Mouse (Mus musculus): ENCODE measurements around the gene Slc17a7.

Slc17a7 gene

DNA sequence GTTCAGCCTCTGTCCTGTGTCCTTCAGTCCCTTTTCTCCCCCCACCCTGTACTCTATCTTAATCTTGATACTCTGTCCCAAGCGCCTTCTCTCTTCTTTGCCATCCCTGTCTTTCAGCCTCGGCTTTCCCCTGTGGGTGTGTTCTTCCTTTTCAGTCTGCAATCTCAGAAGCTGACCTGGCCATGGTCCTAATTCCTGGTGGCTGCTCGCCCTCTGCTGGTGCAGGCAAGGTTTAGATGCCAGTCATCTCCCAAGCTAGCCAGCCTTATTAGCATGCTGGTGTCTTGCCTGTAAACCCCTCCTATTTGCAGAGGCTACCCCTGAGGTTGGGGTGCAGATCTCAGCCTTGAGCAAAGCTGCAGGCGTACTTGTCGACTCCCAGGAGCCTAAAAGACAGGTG lies 34.7 kb downstream of the Slc17a7 start:
- peak in 1 of 2 experiments; percentile 48 for DNase-seq (ENCODE audit: low spot score in 2 of 2)

DNA sequence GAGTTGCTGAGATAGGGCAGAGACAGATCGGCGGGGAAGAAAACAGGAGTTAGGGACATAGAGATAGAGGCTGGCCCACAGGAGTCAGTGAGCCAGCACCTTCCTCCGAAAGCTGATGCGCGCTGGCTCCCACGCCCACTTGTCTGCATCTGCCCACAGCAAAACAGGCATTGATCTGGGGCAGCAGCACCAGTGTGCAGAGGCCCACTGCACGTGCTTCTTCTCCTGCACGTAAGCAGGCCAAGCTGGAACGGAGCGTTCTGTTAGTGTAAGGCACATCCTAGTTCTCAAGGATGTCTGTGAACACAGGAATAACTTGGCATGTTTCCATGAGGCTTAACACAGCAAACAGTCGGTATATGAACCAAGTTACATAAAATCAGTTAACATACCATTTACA lies 35.2 kb downstream of the Slc17a7 start:
- no peak for DNase-seq (ENCODE audit: low spot score in 2 of 2)

DNA sequence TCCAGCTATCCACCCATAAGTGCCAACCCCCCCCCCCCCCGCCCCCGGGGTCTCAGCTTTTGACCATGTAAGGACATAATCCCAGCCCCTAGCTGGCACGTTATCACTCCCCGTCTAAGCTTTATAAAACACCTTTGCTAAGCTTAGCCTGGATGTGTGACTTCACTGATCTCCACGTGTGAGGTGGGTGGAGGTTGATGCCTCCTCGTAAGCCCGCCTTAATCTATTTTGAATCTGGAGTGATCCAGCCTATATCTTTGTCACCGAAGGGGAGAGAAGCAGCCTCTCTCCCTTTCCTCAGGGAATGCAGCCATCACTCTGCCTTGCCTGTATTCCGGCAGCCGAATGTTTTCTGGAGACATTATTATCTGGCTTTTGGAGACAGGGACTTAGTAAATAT lies 38.9 kb downstream of the Slc17a7 start:
- DNase-seq (ENCODE audit: low spot score in 2 of 2) = no peak

DNA sequence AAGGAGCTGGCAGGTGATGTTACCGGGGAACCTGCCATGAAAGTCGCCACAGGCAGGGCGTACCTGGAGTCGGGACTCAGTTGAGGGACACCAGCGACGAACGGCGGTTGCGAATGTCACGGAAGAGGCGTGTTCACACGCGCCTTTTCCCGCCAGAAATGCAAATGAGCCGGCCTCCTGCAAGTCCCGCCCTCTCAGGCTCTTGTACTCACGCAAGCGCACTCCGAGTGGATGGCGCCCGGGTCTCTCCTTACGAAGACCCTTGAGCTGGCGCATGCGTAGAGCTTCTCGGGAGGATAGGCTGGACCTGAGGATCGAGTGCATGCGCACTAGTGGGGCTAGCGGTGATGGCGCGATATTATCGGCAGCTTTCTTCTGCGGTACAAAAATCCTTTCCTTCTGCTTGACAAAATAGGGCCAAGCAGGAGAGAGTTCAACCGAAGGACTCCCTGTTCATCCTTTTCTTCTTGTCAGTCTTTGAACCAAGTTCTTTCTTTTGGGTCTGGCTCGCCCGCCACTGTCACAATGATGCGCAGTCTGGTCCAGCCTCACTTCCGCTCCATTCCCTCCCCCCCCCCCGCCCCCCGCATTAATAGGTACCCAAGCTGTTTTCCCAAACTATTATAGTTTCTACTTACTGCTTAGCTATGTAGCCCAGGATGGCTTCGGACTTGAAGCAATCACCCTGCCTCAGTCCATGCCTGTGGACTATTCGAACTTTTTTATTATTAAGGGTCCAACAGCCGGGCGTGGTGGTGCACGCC lies 40.8 kb downstream of the Slc17a7 start, which contains the start of gene Ccdc155:
Gene Ccdc155 (minus strand): TSS at position 513 of the 764 bp plus-strand sequence.
- DNase-seq (ENCODE audit: low spot score in 2 of 2) = peak; percentile 82 to 89

DNA sequence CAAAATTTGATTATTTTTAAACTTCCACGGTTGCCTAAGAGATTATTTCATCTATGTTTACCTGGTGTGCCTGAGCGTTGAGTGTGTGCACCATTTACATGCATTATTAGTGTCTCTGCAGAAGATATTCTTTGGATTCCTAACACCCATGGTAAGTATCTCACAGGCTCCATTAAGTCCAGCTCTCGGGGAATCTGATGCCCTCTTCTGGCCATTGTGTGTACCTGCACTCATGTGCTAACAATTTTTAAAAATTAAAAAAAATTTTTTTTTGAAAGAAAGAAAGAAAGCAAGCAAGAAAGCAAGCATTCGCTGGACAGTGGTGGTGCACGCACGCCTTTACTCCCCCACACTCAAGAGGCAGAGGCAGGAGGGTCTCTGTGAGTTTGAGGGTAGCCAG lies 44.5 kb downstream of the Slc17a7 start:
- DNase-seq (ENCODE audit: low spot score in 2 of 2) = no peak

DNA sequence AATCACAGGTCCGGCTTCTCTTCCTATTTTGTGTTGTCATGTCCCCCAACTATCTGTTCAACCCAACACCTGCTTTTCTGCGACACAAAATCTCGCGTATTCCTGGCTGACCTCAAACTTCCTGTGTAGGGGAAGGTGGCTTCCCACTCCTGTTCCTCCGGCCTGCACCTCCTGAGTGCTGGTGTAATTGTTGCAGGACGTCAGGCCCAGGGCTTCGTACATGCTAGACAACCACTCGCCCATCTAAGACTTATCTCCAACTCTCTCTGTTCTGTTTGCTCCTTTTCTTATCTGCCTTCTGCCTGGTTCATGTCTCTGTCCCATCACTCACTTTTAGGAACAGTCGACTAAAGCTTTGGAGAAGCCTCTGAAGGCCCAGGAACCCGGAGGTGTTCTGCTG lies 47.3 kb downstream of the Slc17a7 start:
- no peak for DNase-seq (ENCODE audit: low spot score in 2 of 2)

DNA sequence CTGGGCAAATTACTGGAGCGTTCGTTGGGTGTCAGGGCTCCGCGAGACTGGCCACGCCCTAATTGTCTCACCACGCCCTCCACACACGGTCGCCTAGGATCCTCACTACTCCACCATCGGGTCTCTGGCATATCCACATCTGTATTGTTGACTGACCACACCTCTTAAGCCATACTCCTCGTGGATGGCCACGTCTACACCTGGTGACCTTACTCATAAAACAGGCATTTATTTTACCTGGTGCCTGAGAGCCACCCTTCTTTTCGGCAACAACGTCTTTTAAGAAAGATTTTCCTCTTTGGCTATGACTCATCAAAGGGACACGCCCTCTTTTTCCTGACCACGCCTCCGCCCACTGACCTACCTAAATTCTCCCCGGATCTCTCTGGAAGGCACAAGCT lies 48.1 kb downstream of the Slc17a7 start, which contains the start of gene Dkkl1:
Gene Dkkl1 (minus strand): TSS at position 297 of the 401 bp plus-strand sequence.
- DNase-seq (ENCODE audit: low spot score in 2 of 2) = no peak

DNA sequence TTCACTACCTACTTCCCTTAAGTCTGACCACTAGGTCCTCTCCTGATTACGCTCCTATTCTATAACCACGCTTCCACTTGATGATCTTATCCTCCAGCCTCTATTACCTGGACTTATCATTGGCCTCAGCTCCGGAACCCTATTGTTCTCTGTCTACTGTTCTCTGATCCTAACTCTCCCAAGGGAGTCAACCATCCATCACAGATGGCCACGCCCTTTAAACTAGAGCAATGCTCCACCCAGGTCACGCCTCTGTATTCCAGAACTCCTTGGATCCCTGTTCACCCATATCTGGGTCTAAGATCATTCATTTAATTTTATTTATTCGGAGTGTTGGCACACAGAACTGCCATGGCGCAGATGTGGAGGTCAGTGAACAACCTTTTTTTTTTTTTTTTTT lies 48.6 kb downstream of the Slc17a7 start:
- no peak for DNase-seq (ENCODE audit: low spot score in 2 of 2)

DNA sequence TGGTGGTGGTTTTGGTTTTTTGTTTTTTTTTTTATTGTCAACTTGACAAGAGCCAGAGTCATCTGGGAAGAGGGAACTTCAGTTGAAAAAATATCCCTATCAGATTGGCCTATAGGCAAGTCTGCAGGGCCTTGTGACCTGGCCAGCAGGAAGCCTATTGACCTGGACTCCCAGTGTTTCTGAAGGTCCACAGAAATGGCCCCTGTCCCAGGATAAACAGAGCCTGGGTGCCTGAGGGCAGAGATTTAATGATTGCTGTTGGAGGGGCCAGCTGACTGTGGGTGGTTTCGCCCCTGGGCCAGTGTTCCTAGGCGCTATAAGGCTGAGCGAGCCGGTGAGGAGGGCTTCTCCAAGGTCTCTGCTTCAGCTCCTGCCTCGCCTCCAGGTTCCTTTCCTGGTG lies 50.0 kb downstream of the Slc17a7 start:
- DNase-seq (ENCODE audit: low spot score in 2 of 2) = no peak

DNA sequence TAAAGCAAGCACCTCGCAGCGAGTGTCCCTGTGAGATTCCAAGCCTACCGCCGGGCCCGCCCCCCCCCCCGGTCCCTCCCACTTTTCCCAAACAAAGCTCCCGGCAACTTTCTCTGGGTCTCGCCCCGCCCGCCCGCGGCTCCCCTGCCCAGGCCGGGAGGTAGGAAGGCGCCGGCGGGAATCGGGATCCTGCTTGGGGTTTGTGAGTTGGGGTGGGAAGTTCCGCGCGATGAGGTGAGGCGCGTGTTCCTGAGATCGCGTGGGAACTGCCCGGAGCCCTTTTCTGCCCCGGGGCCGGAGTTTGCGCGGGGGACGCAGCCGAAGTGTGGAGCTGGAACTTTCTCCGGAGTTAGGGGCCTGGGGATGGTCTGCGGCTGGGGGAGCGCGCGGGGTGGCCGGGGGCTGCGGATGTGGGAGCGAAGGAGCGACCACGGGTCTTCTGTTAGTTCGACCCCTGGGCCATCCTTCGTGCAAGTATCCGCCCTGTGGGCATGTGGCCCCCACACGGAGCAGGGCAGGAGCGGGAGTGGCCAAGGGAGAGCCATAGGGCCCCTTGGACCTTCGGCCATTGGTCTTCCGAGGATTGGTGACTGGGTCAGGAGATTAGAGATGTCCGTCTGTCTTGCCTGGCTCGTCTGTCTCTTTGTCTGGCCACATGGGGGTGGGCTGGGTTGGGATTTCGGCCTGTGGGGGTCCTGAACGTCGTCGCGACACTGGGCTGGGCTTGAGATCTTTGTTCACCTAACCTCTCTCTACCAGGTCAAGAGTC lies 52.1 kb downstream of the Slc17a7 start, which contains the start of gene Tead2:
Gene Tead2 (plus strand): TSS at position 81 of the 769 bp plus-strand sequence.
- DNase-seq (ENCODE audit: low spot score in 2 of 2) = no peak

DNA sequence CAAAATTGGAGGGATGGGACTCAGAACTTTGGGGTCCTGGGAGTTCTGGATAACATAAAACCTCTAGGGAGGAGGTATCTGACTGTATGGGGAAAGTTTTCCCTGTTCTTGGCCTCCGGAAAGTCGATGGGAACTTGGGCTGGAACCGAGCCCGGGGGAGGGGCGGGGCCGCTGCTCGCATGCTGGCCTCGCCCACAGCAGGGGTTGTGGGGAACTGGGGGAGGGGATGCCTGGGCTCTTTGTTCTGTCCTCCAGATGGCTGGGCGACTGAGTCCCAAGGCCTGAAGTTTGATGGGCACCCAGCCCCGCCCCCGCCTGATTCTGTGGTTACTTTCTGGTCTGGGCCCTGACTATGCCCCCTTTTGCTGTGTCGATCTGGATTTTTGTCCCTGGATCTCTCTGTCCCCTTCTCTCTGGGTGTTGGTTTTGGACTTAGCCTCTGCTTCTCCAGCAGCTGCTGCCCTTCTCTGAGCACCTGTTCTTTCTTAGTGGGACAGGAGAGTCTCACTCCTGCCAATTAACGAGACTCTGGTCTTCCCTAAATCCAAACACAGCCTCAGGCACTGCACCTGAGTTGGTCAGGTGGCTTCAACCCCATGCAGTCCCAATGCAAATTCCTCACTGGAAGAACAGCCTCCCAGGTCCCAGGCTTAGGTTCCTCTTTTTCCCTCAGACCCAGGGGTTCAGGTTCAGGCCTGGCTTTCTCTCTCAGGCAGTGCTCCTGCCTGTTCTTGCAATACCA lies 52.9 kb downstream of the Slc17a7 start:
- DNase-seq (ENCODE audit: low spot score in 2 of 2) = no peak

DNA sequence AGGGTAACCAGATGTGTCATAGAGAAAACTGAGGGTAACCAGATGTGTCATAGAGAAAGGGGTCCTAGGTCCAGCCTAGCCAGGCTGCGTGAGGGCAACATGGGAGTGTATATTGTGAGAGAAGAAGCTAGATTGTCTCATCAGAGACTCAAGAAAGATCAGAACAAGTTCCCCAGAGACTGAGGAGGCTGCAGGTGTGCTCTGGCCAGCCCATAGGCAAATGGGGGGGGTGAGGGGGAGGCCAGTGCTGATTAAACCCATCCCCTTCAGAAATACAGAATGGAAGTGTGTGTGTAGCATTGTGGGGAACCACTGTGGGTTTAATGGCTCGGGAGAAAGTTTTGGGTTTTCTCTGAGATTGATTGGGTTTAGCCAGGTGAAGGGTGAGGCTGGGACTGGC lies 57.9 kb downstream of the Slc17a7 start:
- no peak for DNase-seq (ENCODE audit: low spot score in 2 of 2)

DNA sequence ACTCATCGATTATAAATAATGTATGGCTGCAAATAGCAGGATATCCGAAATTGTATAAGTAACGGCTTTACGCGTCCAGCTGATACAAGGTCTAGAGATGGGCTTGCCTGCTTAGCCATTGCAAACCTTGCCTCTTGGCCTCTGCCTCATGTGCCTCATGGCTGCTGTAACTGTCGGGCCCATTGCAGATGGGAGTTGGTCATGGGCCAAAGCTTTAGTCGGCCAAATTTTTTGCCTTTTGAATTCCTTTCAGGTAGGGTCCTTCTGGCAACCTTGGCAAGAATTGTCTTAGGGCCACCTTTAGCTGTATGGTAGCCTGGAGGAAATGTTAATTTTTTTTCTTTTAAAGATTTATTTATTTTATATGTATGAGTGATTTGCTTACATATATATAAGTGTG lies 61.1 kb downstream of the Slc17a7 start:
- no peak for DNase-seq (ENCODE audit: low spot score in 2 of 2)

Data from spleen, postnatal 4 days (tissue).